Mouse (Mus musculus) bone marrow, adult 2 months (tissue): ENCODE results near the gene Lrrc17. TPM values are rescaled to one million over a fixed set of nuclear protein-coding genes. Genes with fewer than 3 reads are reported as not detected.
"Not testable (repeated sequence)": the region's sequence is repeated elsewhere in the genome, so short reads cannot be mapped to it uniquely, and the experiment has no call there.

Source experiments
- H3K27ac ChIP-seq: fragments of 200-500 bp; 2 replicates; pipeline ENCODE4 v1.5.1; 2012; ENCODE audit warnings: low read depth, mild to moderate bottlenecking, control low read depth, inconsistent platforms, low read length; ENCODE audit not compliant: control insufficient read depth, poor library complexity, insufficient read depth
- H3K4me1 ChIP-seq: fragments of 200-500 bp; 2 replicates; pipeline ENCODE4 v1.6.1; 2011; ENCODE audit warnings: low read length; ENCODE audit not compliant: control insufficient read depth, insufficient read depth
- H3K4me3 ChIP-seq: fragments of 200-500 bp; replicated peaks from 2 replicates; pipeline ENCODE3; 2011; ENCODE audit warnings: mild to moderate bottlenecking, low read depth, low read length, control low read depth; ENCODE audit not compliant: control insufficient read depth
- CTCF ChIP-seq: fragments of 200-500 bp; IDR thresholded peaks from 2 replicates; pipeline ENCODE4 v1.5.1; 2011; ENCODE audit warnings: low read length, control low read depth; ENCODE audit not compliant: control insufficient read depth, insufficient read depth
- POLR2A ChIP-seq: fragments of 200-500 bp; IDR thresholded peaks from 2 replicates; pipeline ENCODE4 v1.6.1; 2011; ENCODE audit warnings: low read depth, mild to moderate bottlenecking, control low read depth, low read length, borderline replicate concordance; ENCODE audit not compliant: control insufficient read depth
- WGBS: fragments of 180-500 bp; shearing (Covaris S2); methylation state at CpG from one replicate; pipeline ENCODE4 v1.1.7; 2018; 5-methylcytosine and 5-hydroxymethylcytosine counted together
- polyA plus RNA-seq: library from polyadenylated mRNA; stranded (reverse); fragments of >200 nt; gene quantifications from 2 replicates; pipeline ENCODE4 v1.2.4, GENCODE M21; 2011; ENCODE audit warnings: low replicate concordance; ENCODE audit not compliant: missing spikeins, insufficient read depth, insufficient read length

Lrrc17 gene
- polyA plus RNA-seq, 1 experiment = 2.7 TPM

DNA sequence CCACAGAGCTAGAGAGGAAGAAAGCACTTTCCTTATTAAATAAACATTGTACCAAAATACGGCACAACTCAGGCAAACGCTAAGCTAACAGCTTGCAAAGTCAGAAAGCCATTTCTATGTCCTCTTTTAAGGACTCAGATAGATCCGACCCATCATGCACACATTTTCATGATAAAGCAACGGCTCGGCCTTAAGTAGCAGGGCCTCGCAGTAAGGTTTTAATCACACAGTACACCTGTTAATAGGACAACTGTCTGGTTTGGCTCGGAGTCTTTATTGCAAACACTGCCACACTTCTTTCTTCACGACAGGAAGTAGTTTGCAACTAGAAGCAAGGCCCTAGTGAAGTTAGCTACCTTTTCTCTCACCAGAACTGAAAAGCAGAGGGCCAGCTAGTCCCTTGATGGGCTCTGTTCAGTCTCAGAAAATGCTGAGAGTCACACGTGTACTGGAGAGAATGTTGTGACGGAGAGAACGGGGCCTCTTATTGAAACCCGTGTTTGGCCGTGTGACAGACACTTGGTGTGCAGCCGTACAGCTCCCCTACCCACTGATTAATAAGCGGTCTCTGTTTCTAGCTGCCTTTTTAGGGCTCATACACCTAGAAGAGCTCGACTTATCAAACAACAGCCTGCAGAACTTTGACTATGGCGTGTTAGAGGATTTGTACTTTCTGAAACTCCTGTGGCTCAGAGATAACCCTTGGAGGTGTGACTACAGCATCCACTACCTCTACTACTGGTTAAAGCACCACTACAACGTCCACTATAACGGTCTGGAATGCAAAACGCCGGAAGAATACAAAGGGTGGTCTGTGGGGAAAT, 31.2 kb downstream of the Lrrc17 start:
- H3K4me3 ChIP-seq = no peak overlapping the region
- TF ChIP-seq POLR2A (no peak), CTCF (no peak)
- no peaks in the 10 kb centered on the region for H3K4me1 ChIP-seq
- WGBS = 69% methylated on average over 21 of the region's 21 CpGs
- H3K27ac ChIP-seq = no peak overlapping the region; the same call in 1 of the 2 replicates

DNA sequence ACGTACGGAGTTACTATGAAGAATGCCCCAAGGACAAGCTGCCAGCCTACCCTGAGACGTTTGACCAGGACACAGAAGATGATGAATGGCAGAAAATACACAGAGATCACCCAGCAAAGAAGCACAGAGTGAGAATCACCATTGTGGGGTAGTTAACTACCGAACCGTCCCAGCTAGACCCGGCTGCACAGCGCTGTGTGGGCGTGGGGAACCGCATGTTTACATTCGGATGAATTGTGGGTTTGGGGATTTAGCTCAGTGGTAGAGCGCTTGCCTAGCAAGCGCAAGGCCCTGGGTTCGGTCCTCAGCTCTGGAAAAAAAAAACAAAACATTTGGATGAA, 31.8 kb downstream of the Lrrc17 start:
- 85% methylated on average over 13 of the region's 13 CpGs for WGBS
- H3K4me1 ChIP-seq = no peaks in the 10 kb centered on the region
- H3K4me3 ChIP-seq = no peak overlapping the region
- TF ChIP-seq CTCF = no peak
- TF ChIP-seq POLR2A = no peak
- no peak overlapping the region for H3K27ac ChIP-seq

DNA sequence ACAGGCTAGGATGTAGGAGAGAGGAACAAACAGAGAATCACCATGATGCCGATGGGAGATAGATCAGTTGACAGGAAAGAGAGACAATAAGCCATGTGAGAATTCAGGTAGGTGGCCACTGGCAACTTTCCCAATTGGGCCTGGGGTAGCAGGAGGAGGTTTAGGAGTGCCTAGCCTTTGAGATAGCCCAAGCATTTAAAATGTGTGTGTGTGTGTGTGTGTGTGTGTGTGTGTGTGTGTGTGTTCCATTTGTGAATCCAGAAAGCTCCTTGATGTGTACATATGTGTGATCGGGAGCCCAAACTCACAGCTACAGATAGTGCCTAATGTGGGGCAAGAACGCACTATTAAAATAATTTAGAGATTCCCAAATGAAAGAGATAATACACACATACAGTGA, 34.8 kb downstream of the Lrrc17 start:
- Histone ChIP-seq H3K27ac (no peak overlapping the region), H3K4me1 (no peaks in the 10 kb centered on the region), H3K4me3 (no peak overlapping the region)
- TF ChIP-seq CTCF (no peak), POLR2A (no peak)
- WGBS = 81% methylated on average over 3 of the region's 3 CpGs

DNA sequence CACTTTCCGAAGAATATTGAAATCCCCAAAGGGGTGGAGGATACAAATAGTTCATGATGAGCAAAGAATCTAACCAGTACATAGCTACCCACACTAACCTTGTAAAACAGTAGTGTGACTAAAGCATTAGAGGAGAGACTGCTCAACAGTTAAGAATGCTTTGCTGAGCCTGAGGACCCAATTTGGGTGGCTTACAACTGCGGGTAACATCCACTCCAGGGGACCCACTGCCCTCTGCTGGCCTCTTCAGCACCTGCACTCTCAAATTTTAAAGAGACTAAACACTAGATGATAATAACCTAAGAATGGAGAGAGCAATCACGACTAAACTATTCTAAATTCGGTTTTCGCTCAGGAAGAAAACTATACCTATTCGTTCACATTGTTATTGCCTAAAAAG, 43.4 kb downstream of the Lrrc17 start:
- H3K4me3 ChIP-seq = no peak overlapping the region
- TF ChIP-seq CTCF = peak; percentile 76
- TF ChIP-seq POLR2A = no peak
- WGBS = 42% methylated on average over 6 of the region's 6 CpGs
- no peak overlapping the region for H3K27ac ChIP-seq
- H3K4me1 ChIP-seq = no peaks in the 10 kb centered on the region

DNA sequence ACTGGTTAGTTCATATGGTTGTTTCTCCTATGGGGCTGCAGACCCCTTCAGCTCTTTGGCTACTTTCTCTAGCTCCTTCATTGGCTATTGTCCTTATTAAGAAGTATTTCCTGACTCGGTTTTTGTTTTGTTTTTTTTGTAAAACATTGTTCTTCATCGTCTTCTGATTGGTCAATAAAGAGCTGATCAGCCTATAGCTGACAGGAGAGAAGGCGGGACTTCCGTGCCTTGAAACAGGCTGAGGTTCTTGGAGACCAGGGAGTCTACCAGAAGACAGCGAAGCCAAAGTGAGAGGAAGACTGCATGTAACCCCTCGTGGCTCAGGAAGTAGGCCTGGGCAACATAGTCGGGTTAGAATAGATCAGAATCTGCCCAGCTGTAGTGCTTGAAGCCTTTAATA, 44.3 kb downstream of the Lrrc17 start:
- TF ChIP-seq CTCF (no peak), POLR2A (no peak)
- no peak overlapping the region for H3K27ac ChIP-seq
- H3K4me1 ChIP-seq = no peaks in the 10 kb centered on the region
- WGBS = 61% methylated on average over 7 of the region's 7 CpGs
- no peak overlapping the region for H3K4me3 ChIP-seq

DNA sequence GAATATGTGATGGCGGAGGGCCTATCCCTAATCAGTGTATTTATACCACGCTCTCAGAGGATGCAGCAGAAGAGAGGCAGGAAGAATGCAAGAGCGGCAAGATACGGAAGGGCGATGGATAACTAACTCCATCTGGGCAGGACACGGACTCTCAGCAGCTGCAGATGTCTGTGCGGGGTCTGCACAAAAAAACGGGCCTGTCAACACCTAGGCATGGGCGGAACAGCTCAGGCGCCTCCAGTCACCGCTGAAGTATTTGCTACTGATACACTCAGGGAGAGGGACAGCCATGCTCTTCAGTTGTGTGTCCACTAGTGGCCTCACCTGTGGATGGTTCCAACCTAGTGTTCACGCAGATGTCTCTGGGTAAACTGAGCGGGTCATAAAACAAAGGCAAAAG, 44.9 kb downstream of the Lrrc17 start:
- Histone ChIP-seq H3K27ac (no peak overlapping the region), H3K4me1 (no peaks in the 10 kb centered on the region), H3K4me3 (no peak overlapping the region)
- 88% methylated on average over 13 of the region's 13 CpGs for WGBS
- TF ChIP-seq POLR2A (no peak), CTCF (no peak)

DNA sequence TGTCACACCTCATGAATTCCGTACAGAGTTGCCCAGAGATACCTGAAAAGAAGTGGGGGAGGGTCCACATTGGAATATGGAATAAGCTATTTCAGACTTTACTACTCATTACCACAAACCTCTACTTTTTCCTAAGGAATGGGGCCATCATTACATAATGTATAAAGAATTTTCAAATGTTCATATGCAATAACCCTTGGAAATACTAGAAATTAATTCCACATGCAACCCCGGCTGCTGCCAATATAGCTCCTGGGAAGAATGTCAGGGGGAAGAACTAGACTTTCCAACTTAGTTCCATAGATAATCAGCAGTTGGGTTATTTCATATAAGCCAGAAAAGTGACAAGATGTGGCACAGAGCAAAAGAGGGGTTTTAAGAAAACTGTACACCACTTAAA, 48.7 kb downstream of the Lrrc17 start:
- Histone ChIP-seq H3K4me3 (no peak overlapping the region), H3K4me1 (no peaks in the 10 kb centered on the region), H3K27ac (no peak overlapping the region)
- no peak for TF ChIP-seq CTCF
- no peak for TF ChIP-seq POLR2A
- 81% methylated on average over 2 of the region's 2 CpGs for WGBS

DNA sequence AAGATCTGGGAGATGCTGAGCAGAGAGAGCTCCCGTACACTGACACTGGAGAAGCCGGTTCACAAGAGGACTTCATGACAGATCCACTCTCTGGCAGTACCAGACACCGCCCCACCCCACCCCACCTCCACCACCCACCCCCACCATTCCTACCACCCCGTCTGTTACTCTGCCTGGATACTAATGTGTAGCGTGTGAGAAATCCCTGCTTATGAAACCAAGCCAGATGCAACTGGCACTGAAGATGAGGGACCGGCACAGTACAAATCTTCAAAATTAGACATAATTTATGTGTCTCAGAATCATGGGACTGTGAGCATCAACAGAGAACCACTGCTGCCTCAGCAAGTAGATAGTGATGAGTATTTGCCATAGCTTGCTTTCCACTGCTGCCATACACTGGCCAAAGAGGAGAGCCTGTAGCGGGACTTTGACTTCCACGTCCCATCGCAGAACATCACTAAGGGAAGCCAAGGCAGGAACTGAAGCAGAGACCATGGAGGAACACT, 49.9 kb downstream of the Lrrc17 start:
- 93% methylated on average over 9 of the region's 9 CpGs for WGBS
- no peak for TF ChIP-seq POLR2A
- Histone ChIP-seq H3K27ac (no peak overlapping the region), H3K4me3 (no peak overlapping the region), H3K4me1 (no peaks in the 10 kb centered on the region)

DNA sequence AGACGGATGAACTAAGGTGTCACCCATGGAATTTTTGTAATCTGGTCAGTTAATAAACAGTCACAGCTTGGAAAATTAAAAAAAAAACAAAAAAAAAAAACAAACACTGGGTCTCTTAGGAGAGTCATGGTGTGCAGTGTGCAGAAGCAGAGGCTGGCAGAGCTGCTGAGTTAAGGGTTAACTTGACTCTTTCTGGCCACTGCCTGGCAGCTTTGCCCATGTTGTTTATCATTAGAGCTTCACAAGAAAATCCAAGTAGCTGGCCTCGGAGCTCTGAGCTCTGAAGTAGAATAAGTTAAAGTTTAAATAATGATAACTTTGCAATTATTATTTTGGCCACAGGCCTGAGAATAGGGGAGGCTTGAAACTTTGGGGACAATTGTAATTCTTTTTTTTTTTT, 56.2 kb downstream of the Lrrc17 start:
- not testable (repeated sequence) for H3K4me1 ChIP-seq, H3K27ac ChIP-seq, H3K4me3 ChIP-seq
- WGBS = 73% methylated on average over 2 of the region's 2 CpGs
